Mouse (Mus musculus) CD4-positive helper T cell, adult 2 months (primary cell): Measurements from ENCODE around the gene A930004D18Rik.

Experiments used
- DNase-seq: peaks from one replicate; pipeline ENCODE4 v3.0.0-alpha.2; 2012; ENCODE audit warnings: low read depth, missing footprints, low spot score

A930004D18Rik gene

GRCm38 (mm10) chr2:18038141-18038752 lies 710 bp upstream of the A930004D18Rik start:
- no peak for DNase-seq

DNA sequence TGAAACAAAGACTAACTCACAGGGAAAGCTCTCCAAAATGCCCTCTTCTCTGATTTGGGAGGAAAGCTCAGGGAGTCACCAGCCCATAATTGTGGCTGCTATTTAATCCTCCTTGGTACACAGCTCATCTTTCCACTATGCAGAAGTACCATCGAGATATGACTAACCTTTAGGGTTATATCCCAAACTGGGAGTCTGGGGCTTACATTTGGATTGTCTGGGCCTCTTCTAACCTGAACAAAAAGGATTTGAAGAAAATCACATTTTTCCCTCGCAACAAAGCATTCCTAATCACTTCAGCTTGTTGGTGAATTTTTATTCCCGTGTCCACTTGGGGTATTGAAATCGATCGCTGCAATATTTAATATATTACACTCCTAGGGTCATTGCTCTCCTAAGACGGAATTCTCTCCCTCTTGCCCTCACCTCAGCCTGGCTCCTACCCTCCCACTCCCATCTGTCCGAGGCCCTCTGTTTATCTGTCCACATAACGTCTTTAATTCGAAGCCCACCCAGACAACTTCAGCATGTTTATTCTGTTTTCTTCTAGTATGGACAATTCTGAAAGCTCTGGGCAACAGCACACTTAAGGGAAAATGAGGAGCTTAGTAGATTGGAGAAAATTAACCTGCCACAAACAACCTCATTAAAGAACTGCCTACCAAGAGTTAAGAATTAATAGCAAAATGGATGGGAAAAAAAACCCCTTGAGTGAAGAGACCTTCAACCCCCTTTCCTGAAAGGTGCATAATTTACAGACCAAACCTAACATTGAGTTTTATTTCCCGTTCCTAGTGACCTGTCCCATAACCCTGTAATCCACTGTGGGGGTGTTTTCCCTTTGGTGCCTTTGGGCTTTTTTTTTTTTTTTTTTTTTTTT lies 2.9 kb downstream of the A930004D18Rik start:
- DNase-seq, result no peak

GRCm38 (mm10) chr2:18033166-18034108 lies 4.1 kb downstream of the A930004D18Rik start:
- no peak for DNase-seq

- DNase-seq, result no peak
Measured at GRCm38 (mm10) chr2:18032538-18032895, 5.0 kb downstream of the A930004D18Rik start.

DNA sequence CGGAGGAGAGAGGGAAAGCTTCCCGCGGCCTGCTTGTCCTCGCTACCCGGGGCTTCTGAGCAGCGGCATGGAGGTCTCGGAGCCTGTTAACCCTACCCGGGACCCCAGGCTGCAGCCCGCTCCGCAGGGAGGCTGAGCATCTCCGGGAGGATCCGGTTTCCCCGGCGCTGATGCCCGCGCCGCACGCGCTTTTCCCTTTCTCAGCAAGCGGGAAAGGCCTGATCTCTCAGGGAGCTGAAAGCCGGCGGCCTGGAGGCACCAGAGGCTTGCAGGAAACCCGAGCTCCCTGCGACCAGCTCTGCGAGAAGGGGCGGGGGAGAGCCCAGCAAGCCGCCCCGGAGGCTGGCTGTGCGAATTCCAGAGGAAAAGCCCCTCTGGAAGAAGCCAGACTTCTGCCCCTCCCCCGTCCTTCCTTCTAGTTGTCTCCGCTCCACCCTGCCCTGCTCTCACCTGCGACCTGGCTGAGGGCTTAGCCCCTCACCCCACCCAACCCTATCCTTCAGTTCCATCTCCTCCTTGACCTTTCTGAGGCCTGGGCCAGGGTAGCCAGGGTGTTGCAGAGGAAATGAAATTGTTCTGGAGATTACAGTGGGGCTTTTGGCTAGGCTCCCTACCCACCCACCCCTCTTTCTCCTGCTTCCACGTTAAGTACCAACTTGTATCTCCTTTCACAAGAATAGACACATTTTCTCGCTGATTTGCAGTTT lies 5.6 kb downstream of the A930004D18Rik start:
- DNase-seq, result peak; percentile 7

- DNase-seq, result peak; percentile 7
Measured at GRCm38 (mm10) chr2:18031271-18031821, 6.2 kb downstream of the A930004D18Rik start.

DNA sequence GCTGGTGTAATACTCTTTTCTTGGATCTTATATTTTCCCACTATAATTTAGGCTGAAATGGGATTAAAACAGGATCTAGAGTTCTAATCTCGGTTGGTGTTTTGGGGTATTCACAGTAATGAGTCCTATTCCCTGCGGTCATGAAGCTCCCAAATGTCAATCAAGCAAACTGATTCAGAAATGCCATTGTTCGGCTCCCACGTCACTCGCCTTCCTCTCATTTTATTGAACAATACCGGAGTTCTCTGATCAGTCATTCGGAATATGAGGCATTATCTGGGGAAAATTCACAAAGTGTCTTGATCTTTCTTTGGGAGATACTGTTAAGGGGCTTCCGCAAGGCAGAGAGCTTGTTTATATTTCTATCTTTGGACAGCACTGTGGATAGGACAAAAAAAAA lies 7.0 kb downstream of the A930004D18Rik start:
- DNase-seq, result no peak

- no peak for DNase-seq
Measured at GRCm38 (mm10) chr2:18029656-18030055, 7.9 kb downstream of the A930004D18Rik start.

- DNase-seq, result peak; percentile 64
Measured at GRCm38 (mm10) chr2:18028140-18029021, 9.2 kb downstream of the A930004D18Rik start.

DNA sequence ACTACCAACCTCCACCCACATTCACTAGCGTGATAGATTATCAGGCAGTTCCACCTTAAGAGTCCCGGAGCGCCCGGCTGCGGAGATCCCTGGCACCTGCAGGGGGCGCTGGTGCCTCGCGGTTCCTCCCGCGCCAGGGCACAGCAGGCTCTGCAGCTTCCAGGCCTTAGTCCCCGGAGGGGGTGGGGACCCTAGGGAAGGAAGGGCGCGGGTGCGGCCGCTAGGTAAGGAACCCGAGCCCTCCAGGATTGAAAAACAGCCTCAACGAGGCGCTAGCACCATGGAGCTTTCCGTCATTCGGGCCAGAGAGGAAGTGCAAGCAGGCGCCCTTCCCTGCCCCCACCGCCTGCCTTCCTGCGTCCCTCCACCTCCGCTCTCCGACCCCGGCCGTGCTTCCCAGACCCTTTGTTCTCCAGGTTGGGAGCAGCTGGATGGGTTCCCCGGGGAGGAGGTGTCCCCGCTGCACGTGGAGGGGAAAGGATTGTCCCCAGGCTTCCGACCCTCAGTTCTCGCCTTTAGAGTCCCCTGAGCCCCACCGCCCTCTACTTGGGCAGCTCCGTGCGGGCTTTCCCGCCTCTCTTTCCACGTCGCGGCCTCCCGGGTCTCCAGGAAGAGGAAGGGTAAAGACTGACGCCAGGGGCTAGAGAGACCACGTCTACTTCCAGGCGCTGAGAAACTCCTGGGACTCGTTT lies 9.9 kb downstream of the A930004D18Rik start:
- peak; percentile 92 for DNase-seq

DNA sequence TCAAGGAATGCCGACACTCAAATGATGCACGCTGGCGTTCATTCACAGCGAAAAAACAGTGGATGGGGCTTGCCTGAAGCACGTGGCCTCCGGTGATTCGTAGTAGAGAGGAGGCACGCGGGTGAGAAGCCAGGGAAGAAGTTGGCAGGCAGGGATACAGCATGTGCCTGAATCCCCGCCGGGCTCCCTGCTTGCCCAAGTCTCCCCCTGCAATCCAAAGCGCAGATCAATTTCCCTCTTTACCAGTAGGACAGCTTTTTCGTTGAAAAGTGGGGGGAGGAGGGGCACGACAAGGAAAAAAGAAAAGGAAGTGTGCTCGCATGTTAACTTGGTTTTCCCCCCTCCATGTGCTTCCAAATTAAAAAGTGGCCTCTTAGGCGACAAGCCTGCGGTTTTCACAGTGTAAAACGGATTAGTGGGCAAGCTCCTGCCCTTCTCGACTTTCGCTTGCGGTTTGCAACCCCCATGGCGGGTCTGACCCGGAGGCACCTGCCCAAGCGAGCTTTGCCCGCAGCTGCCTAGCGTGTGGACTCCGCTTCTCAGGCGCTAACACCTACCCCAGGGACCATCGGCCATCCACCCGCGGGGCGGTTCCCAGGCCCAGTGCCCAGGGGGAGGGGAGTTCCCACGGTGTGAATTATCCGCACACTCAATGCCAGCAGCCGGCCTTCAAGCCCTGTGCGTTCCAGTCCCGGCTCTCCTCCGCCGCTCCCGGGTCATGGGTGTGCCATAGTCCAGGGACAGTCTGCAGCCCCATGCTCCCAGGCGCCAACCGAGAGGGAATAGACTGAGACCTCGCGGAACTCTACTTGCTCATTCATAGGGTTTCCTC lies 11.2 kb downstream of the A930004D18Rik start:
- DNase-seq, result peak; percentile 40

GRCm38 (mm10) chr2:18025781-18026115 lies 11.8 kb downstream of the A930004D18Rik start:
- no peak for DNase-seq

- DNase-seq, result no peak
Measured at GRCm38 (mm10) chr2:18025116-18025515, 12.4 kb downstream of the A930004D18Rik start.

DNA sequence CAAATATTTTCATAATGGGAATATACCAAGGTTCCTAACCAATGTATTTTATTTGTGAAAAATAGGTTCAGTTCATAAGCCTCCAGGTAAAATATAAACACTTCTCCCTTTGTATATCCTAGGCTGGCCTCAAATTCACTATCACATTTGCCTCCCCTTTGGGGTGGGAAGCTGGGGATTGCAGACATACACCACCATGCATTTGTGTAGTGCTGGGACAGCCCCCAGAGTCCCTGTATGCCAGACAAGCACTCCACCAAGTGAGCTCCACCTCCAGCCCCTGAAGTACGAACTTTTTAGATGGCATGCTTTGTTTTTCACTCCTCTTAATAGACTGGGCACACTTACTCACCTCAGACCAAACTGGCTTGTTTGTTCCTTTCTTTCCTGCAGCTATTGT lies 14.7 kb downstream of the A930004D18Rik start:
- no peak for DNase-seq

DNA sequence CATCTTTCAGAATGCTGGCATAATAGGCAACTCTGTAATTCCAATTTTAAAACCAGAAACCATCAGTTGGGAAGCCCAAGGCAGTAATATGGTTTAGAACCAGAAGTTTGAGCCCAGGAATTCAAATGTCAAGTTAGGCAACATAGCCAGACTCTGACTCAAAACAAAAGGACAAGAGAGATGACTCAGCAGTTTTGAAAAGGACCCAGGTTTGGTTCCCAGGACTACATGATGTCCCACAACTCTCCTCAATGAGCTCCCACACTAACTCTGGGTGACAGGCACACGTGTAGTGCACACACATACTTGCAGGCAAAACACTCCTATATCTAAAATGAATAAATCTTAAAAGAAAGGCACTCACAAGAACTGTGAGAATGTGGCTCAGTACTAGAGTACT lies 18.4 kb downstream of the A930004D18Rik start:
- no peak for DNase-seq

DNA sequence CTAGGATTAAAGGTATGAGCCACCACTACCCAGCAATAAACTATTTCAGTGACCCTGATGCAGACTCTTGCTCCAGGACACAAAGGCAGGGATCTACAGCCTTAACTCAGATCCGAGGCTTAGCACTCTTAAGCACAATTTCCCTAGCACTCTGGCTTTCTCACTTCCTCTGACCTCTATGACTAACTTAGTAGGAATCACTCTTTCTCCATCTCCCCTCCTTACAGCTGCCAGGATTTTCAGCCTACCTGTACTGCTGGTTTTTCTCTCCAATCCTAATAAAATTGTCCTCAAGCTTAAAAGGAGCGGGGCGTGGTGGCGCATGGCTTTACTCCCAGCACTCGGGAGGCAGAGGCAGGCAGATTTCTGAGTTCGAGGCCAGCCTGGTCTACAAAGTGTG lies 20.2 kb downstream of the A930004D18Rik start:
- no peak for DNase-seq

DNA sequence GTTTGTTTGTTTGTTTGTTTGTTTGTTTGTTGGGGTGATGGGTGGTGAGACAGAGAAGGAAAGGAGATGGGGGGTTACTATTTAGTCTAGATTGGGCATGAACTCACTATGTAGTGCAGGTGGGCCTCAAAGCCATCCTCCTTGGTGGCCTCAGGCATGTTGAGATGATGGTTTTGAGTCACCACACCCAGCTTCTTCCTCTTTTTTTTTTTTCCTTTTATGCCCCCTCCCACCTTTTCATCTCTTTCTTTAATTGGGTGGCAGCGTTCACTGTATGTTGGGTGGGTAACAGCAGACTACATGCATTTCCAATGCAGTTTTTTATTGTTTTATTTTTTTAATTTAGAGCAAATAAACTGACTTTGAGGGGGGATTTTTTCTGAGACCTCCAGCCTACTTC lies 20.9 kb downstream of the A930004D18Rik start:
- DNase-seq, result no peak

DNA sequence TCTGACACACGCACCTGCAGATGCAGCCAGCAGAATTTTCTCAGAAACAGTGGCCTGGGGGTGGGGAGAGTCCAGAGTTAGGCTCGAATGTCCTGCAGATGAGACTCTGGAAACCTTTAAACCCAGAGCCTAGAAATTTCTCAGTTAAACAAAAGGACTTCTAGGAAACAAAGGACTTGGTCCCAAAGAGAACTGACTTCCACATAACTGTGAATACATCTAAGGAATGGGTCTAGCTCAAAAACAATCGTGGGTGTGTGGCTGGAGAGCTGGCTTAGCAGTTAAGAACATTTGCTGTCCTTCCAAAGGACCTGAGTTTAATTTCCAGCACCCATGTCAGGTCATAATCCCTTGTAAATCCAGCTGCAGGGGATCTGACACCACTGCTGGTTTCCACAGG lies 22.0 kb downstream of the A930004D18Rik start:
- no peak for DNase-seq

GRCm38 (mm10) chr2:18012866-18013265 lies 24.7 kb downstream of the A930004D18Rik start:
- no peak for DNase-seq
